Mouse (Mus musculus): ENCODE data around the gene Ubxn6.
"Not testable (repeated sequence)": the region's sequence is repeated elsewhere in the genome, so short reads cannot be mapped to it uniquely, and the experiment has no call there.

Gene Ubxn6

GRCm38 (mm10) chr17:56102158-56102557, 27.3 kb upstream of the Ubxn6 start:
- in situ Hi-C loops (cut with MboI, MseI), result no loop called here

- in situ Hi-C loops (cut with MboI, MseI), result no loop called here
These were observed 26.0 kb upstream of the Ubxn6 start for GRCm38 (mm10) chr17:56100811-56101210.

GRCm38 (mm10) chr17:56098711-56099572, 24.1 kb upstream of the Ubxn6 start:
- in situ Hi-C loops (cut with MboI, MseI), result no loop called here

GRCm38 (mm10) chr17:56098180-56098579, 23.4 kb upstream of the Ubxn6 start:
- in situ Hi-C loops (cut with MboI, MseI), result no loop called here

- in situ Hi-C loops (cut with MboI, MseI), result no loop called here
These were observed 22.1 kb upstream of the Ubxn6 start for GRCm38 (mm10) chr17:56096883-56097282.

GRCm38 (mm10) chr17:56092794-56093193, 18.0 kb upstream of the Ubxn6 start:
- in situ Hi-C loops (cut with MboI, MseI), result no loop called here

- in situ Hi-C loops (cut with MboI, MseI), result no loop called here
These were observed 17.5 kb upstream of the Ubxn6 start for GRCm38 (mm10) chr17:56092312-56092711.

- in situ Hi-C loops (cut with MboI, MseI), result no loop called here
These were observed 6.2 kb upstream of the Ubxn6 start for GRCm38 (mm10) chr17:56080781-56081585.

GRCm38 (mm10) chr17:56079921-56080320, 5.1 kb upstream of the Ubxn6 start:
- in situ Hi-C loops (cut with MboI, MseI), result no loop called here

- in situ Hi-C loops (cut with MboI, MseI), result no loop called here
These were observed 4.3 kb upstream of the Ubxn6 start, which contains the start of gene Hdgfl2 for GRCm38 (mm10) chr17:56078880-56079795. Gene Hdgfl2, plus strand, starts transcription at chr17:56079634.

GRCm38 (mm10) chr17:56078361-56078760, 3.5 kb upstream of the Ubxn6 start:
- in situ Hi-C loops (cut with MboI, MseI), result not testable (repeated sequence)

GRCm38 (mm10) chr17:56077523-56077922, 2.7 kb upstream of the Ubxn6 start:
- in situ Hi-C loops (cut with MboI, MseI), result no loop called here

GRCm38 (mm10) chr17:56074097-56074826, 566 bp downstream of the Ubxn6 start:
- in situ Hi-C loops (cut with MboI, MseI), result no loop called here

GRCm38 (mm10) chr17:56072243-56072642, 2.6 kb downstream of the Ubxn6 start:
- in situ Hi-C loops (cut with MboI, MseI), result no loop called here

- in situ Hi-C loops (cut with MboI, MseI), result no loop called here
These were observed 3.7 kb downstream of the Ubxn6 start for GRCm38 (mm10) chr17:56071126-56071525.

GRCm38 (mm10) chr17:56069066-56069465, 5.8 kb downstream of the Ubxn6 start:
- in situ Hi-C loops (cut with MboI, MseI), result no loop called here

GRCm38 (mm10) chr17:56066451-56066850, 8.4 kb downstream of the Ubxn6 start:
- in situ Hi-C loops (cut with MboI, MseI), result no loop called here

GRCm38 (mm10) chr17:56065715-56066114, 9.1 kb downstream of the Ubxn6 start:
- in situ Hi-C loops (cut with MboI, MseI), result not testable (repeated sequence)

- in situ Hi-C loops (cut with MboI, MseI), result no loop called here
These were observed 12.7 kb downstream of the Ubxn6 start for GRCm38 (mm10) chr17:56062081-56062480.

GRCm38 (mm10) chr17:56057381-56058120, 17.3 kb downstream of the Ubxn6 start:
- in situ Hi-C loops (cut with MboI, MseI), result no loop called here
